21 mouse cellular contexts compared by ENCODE assay signal in the genomic region with DNA sequence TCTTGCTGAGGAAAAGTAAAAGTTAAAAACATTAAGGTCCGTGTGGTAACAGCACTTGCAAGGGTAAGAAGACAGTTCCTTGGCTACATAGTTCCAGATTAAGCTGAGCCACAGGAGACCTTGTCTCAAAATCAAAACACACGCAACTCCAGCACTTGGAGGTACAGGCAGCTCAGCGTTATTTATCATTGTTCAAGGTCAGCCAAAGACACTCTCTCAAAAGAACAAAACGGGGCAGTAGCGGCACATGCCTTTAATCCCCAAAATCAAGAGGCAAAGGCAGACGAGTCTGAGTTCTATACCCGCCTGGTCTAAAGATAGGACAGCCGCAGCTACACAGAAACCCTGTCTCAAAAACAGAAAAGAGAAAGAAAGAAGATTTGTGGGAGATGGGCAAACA. TPM values are rescaled to one million over a fixed set of nuclear protein-coding genes. Genes with fewer than 3 reads are reported as not detected.
A peak's percentile ranks its signal among the peaks of the same experiment; 100 is the strongest.
DNase-seq lines count a peak whose midpoint lies in the region; ATAC-seq lines count a peak whose summit lies in the region.
"Had no signal": no experiment of that assay in that cellular context is flagged by ENCODE, and none has a peak within 500 bp of the region (broad histone marks: within the 10 kb centered on the region; RNA-seq: fewer than 3 reads in every experiment).

No protein-coding gene starts in this region.

- no peak overlapping the region for H3K9ac ChIP-seq in heart, embryonic 12.5 days
- no peak overlapping the region for H3K9ac ChIP-seq in heart, embryonic 16.5 days (ENCODE audit: low read length)
- H3K9ac ChIP-seq: embryonic facial prominence, embryonic 13.5 days; forebrain, embryonic 12.5 days; intestine, embryonic 15.5 days had no signal

- H3K4me3 ChIP-seq in heart, embryonic 12.5 days, result no peak overlapping the region
- H3K4me3 ChIP-seq in heart, embryonic 16.5 days (ENCODE audit: low read length), result no peak overlapping the region
- H3K4me3 ChIP-seq: embryonic facial prominence, embryonic 13.5 days; forebrain, embryonic 12.5 days; gastrocnemius, adult 2 months; hindbrain, embryonic 10.5 days; intestine, embryonic 15.5 days had no signal

- H3K4me2 ChIP-seq in heart, embryonic 12.5 days, result peak overlapping the region; percentile 8; the same call in 1 of the 2 replicates
- peak overlapping the region; percentile 13; the same call in 1 of the 2 replicates for H3K4me2 ChIP-seq in heart, embryonic 16.5 days (ENCODE audit: low read depth, low read length)
- H3K4me2 ChIP-seq: embryonic facial prominence, embryonic 13.5 days; forebrain, embryonic 12.5 days; hindbrain, embryonic 14.5 days; intestine, embryonic 15.5 days had no signal

- 56% methylated on average over 8 of the region's 8 CpGs for WGBS in heart, embryonic 12.5 days
- 51% methylated on average over 8 of the region's 8 CpGs for WGBS in heart, embryonic 16.5 days

- H3K36me3 ChIP-seq in heart, embryonic 12.5 days, result peaks cover 80% of the 10 kb centered on the region
- H3K36me3 ChIP-seq in heart, embryonic 16.5 days (ENCODE audit: control insufficient read depth, insufficient read depth), result peaks cover 52% of the 10 kb centered on the region

- peak; percentile 65 for DNase-seq in adrenal gland, adult 2 months
- DNase-seq in adrenal gland, postnatal 25 days, result no peak
- no peak for DNase-seq in heart, postnatal 36 days
- no peak for DNase-seq in heart, adult 11 months
- peak; percentile 21 for DNase-seq in R1 (ENCODE audit: low read depth, low spot score)
- DNase-seq in kidney, postnatal 10 days, result no peak
- DNase-seq: cerebellum, adult 11-12 months; cerebellum, adult 9-11 months; cerebellum, postnatal 36 days; gastrocnemius, adult 2 months; gastrocnemius, postnatal 25 days; kidney, adult 18-20 months had no signal

- H3K9me3 ChIP-seq in heart, embryonic 12.5 days (replicated peaks), result no peaks in the 10 kb centered on the region
- H3K9me3 ChIP-seq in heart, embryonic 16.5 days (replicated peaks; ENCODE audit: control insufficient read depth, low read length), result no peaks in the 10 kb centered on the region
- H3K9me3 ChIP-seq: forebrain, embryonic 12.5 days; intestine, embryonic 15.5 days had no signal

- peaks cover 15% of the 10 kb centered on the region for H3K4me1 ChIP-seq in heart, embryonic 12.5 days (replicated peaks)
- H3K4me1 ChIP-seq in heart, embryonic 16.5 days (ENCODE audit: control insufficient read depth, insufficient read depth, low read length), result peaks cover 7% of the 10 kb centered on the region
- H3K4me1 ChIP-seq: intestine, embryonic 15.5 days had no signal

- intact Hi-C loops in heart, postnatal 36 days (cut with DNase I), result no loop called here

- H3K27ac ChIP-seq in heart, embryonic 12.5 days (ENCODE audit: poor library complexity, severe bottlenecking), result no peak overlapping the region
- H3K27ac ChIP-seq in heart, embryonic 16.5 days (ENCODE audit: low read length), result 0 out of 2 replicates have a peak overlapping the region, but pooled peaks have one; percentile 6
- H3K27ac ChIP-seq: embryonic facial prominence, embryonic 13.5 days; forebrain, embryonic 12.5 days; gastrocnemius, adult 2 months; hindbrain, embryonic 10.5 days; hindbrain, embryonic 14.5 days; intestine, embryonic 15.5 days had no signal

- no peak for ATAC-seq in heart, embryonic 12.5 days (ENCODE audit: insufficient number of reproducible peaks, low FRiP score)
- no peak for ATAC-seq in heart, embryonic 16.5 days (replicated peaks; ENCODE audit: extremely low read depth, insufficient read depth, low FRiP score)
- ATAC-seq: activated CD4-positive, CD25-positive, alpha-beta regulatory T cell, adult 4 months; forebrain, embryonic 16.5 days; intestine, embryonic 15.5 days had no signal

- H3K27me3 ChIP-seq in heart, embryonic 12.5 days (replicated peaks), result no peaks in the 10 kb centered on the region
- H3K27me3 ChIP-seq in heart, embryonic 16.5 days (ENCODE audit: control insufficient read depth, insufficient read depth, low read length), result no peaks in the 10 kb centered on the region
- H3K27me3 ChIP-seq: embryonic facial prominence, embryonic 13.5 days; forebrain, embryonic 12.5 days; intestine, embryonic 15.5 days had no signal

RNA-seq across cellular contexts. Expression of gene Dtymk, which starts 5.8 kb away (rescaled TPM):
- total RNA-seq in adrenal gland, adult 2 months (2021), result 10 to 100 TPM; 50.6 to 66.3 TPM
- polyA plus RNA-seq in adrenal gland, adult 2 months (2012; rRNA removed), result 43.2 and 44.5 TPM in 2 replicates
- 77.9 and 86.1 TPM in 2 replicates for total RNA-seq in adrenal gland, postnatal 25 days (2021)
- polyA plus RNA-seq in heart, embryonic 12.5 days (2016; fragmentation: Nextera tagmentation; extraction: Ambion mirVana), result 183 and 191 TPM in 2 replicates
- 10 to 100 TPM; 20.9 to 22.0 TPM for total RNA-seq in heart, postnatal 36 days (2021)
- polyA plus RNA-seq in heart, embryonic 16.5 days (2015; fragmentation: Nextera tagmentation; extraction: Ambion mirVana), result 154 and 172 TPM in 2 replicates

RNA-seq across cellular contexts. Expression of gene Ing5, which starts 7.9 kb away (rescaled TPM):
- total RNA-seq in adrenal gland, adult 2 months (2021), result 10 to 100 TPM; 14.8 to 19.1 TPM
- polyA plus RNA-seq in adrenal gland, adult 2 months (2012; rRNA removed), result 4.3 and 4.6 TPM in 2 replicates
- total RNA-seq in adrenal gland, postnatal 25 days (2021), result 15.0 and 20.0 TPM in 2 replicates
- 16.6 and 16.9 TPM in 2 replicates for polyA plus RNA-seq in heart, embryonic 12.5 days (2016; fragmentation: Nextera tagmentation; extraction: Ambion mirVana)
- total RNA-seq in heart, postnatal 36 days (2021), result 10 to 100 TPM; 10.3 to 15.8 TPM
- polyA plus RNA-seq in heart, embryonic 16.5 days (2015; fragmentation: Nextera tagmentation; extraction: Ambion mirVana), result 13.0 and 13.4 TPM in 2 replicates

RNA-seq across cellular contexts. Expression of gene D2hgdh, which starts 28.8 kb away (rescaled TPM):
- 10 to 100 TPM; 45.2 to 57.5 TPM for total RNA-seq in adrenal gland, adult 2 months (2021)
- 28.8 and 29.6 TPM in 2 replicates for polyA plus RNA-seq in adrenal gland, adult 2 months (2012; rRNA removed)
- total RNA-seq in adrenal gland, postnatal 25 days (2021), result 50.2 and 61.4 TPM in 2 replicates
- 15.5 and 16.4 TPM in 2 replicates for polyA plus RNA-seq in heart, embryonic 12.5 days (2016; fragmentation: Nextera tagmentation; extraction: Ambion mirVana)
- total RNA-seq in heart, postnatal 36 days (2021), result 10 to 100 TPM; 32.9 to 46.5 TPM
- 17.9 and 18.5 TPM in 2 replicates for polyA plus RNA-seq in heart, embryonic 16.5 days (2015; fragmentation: Nextera tagmentation; extraction: Ambion mirVana)

RNA-seq across cellular contexts. Expression of gene Thap4, which starts 41.2 kb away (rescaled TPM):
- total RNA-seq in adrenal gland, adult 2 months (2021), result 10 to 100 TPM; 49.2 to 52.0 TPM
- 44.0 and 45.1 TPM in 2 replicates for polyA plus RNA-seq in adrenal gland, adult 2 months (2012; rRNA removed)
- 58.4 and 59.2 TPM in 2 replicates for total RNA-seq in adrenal gland, postnatal 25 days (2021)
- 47.2 and 51.8 TPM in 2 replicates for polyA plus RNA-seq in heart, embryonic 12.5 days (2016; fragmentation: Nextera tagmentation; extraction: Ambion mirVana)
- 10 to 100 TPM; 77.9 to 88.1 TPM for total RNA-seq in heart, postnatal 36 days (2021)
- polyA plus RNA-seq in heart, embryonic 16.5 days (2015; fragmentation: Nextera tagmentation; extraction: Ambion mirVana), result 54.3 and 54.4 TPM in 2 replicates

RNA-seq across cellular contexts. Expression of gene Atg4b, which starts 44.6 kb away (rescaled TPM):
- total RNA-seq in adrenal gland, adult 2 months (2021), result 10 to 100 TPM; 73.5 to 87.9 TPM
- polyA plus RNA-seq in adrenal gland, adult 2 months (2012; rRNA removed), result 43.7 and 50.8 TPM in 2 replicates
- 63.3 and 88.0 TPM in 2 replicates for total RNA-seq in adrenal gland, postnatal 25 days (2021)
- polyA plus RNA-seq in heart, embryonic 12.5 days (2016; fragmentation: Nextera tagmentation; extraction: Ambion mirVana), result 68.1 and 73.1 TPM in 2 replicates
- total RNA-seq in heart, postnatal 36 days (2021), result 10 to 100 TPM; 38.4 to 39.6 TPM
- polyA plus RNA-seq in heart, embryonic 16.5 days (2015; fragmentation: Nextera tagmentation; extraction: Ambion mirVana), result 54.8 and 61.8 TPM in 2 replicates

Comparison
In these comparisons a context has a peak if more than half of its experiments do, and no peak if none do; other contexts are left out.
1. DNase-seq: peak in adrenal gland, adult 2 months (single experiment) and R1 (single experiment); none in adrenal gland, postnatal 25 days (single experiment), heart, postnatal 36 days (0 of 2), heart, adult 11 months (single experiment) and kidney, postnatal 10 days (single experiment).